Mouse (Mus musculus) bone marrow macrophage, adult 2 months (primary cell): ENCODE results near the gene Golga5.

ENCODE experiments used
- CTCF ChIP-seq: IDR thresholded peaks from 2 replicates; pipeline ENCODE4 v1.5.1; 2012; ENCODE audit warnings: low read depth, mild to moderate bottlenecking, low read length, moderate library complexity
- POLR2A ChIP-seq: IDR thresholded peaks from 2 replicates; pipeline ENCODE4 v1.6.1; 2012; ENCODE audit warnings: mild to moderate bottlenecking, low read depth, low read length, borderline replicate concordance

GRCm38 (mm10) chr12:102524760-102525159 lies 55.8 kb downstream of the Golga5 start:
- TF ChIP-seq POLR2A (no peak), CTCF (no peak; the same call in 1 of the 2 replicates)
